10 mouse cellular contexts compared by ENCODE assay signal in genomic region chr12:8638411-8639087, GRCm38 (mm10). TPM values are rescaled to one million over a fixed set of nuclear protein-coding genes. Genes with fewer than 3 reads are reported as not detected.
A peak's percentile ranks its signal among the peaks of the same experiment; 100 is the strongest.
DNase-seq lines count a peak whose midpoint lies in the region; ATAC-seq and TF ChIP-seq lines count a peak whose summit lies in the region.
"Not testable (repeated sequence)": the region's sequence is repeated elsewhere in the genome, so short reads cannot be mapped to it uniquely, and the experiment has no call there.
"Had no signal": no experiment of that assay in that cellular context is flagged by ENCODE, and none has a peak within 500 bp of the region (broad histone marks: within the 10 kb centered on the region; RNA-seq: fewer than 3 reads in every experiment).

No protein-coding gene starts in this region.

- intact Hi-C loops in gastrocnemius, adult 2 months (cut with DNase I); left cerebral cortex, postnatal 25 days (cut with DNase I): not testable (repeated sequence)

- H3K4me1 ChIP-seq in intestine, postnatal 0 days (replicated peaks; ENCODE audit: control insufficient read depth, insufficient read depth, low read length); midbrain, embryonic 10.5 days; small intestine, adult 2 months (ENCODE audit: control insufficient read depth, insufficient read depth, insufficient read length, low read length): not testable (repeated sequence)

- H3K27me3 ChIP-seq in intestine, postnatal 0 days (replicated peaks; ENCODE audit: control insufficient read depth, insufficient read depth, low read length); midbrain, embryonic 10.5 days (ENCODE audit: low read depth, poor library complexity, severe bottlenecking); small intestine, adult 2 months (ENCODE audit: control insufficient read depth, insufficient read depth, low read length): not testable (repeated sequence)

- H3K36me3 ChIP-seq in intestine, postnatal 0 days (ENCODE audit: control insufficient read depth, insufficient read depth); midbrain, embryonic 10.5 days; small intestine, adult 2 months (ENCODE audit: control insufficient read depth, insufficient read depth, low read length): not testable (repeated sequence)

- TF ChIP-seq CTCF in gastrocnemius, adult 2 months (IDR thresholded peaks at IDR 0.05), result peak; percentile 83
- peak; percentile 94 for TF ChIP-seq CTCF in intestine, postnatal 0 days (IDR thresholded peaks at IDR 0.05; ENCODE audit: low read depth)
- TF ChIP-seq CTCF in small intestine, adult 2 months (IDR thresholded peaks at IDR 0.05; ENCODE audit: extremely low read depth, insufficient read length, insufficient replicate concordance, low read depth, low read length), result peak; percentile 67; the same call in 1 of the 2 replicates

- peak; percentile 77 to 85 for DNase-seq in cerebellum, postnatal 25 days
- peak; percentile 81 for DNase-seq in gastrocnemius, adult 2 months
- peak; percentile 59 to 65 for DNase-seq in left cerebral cortex, postnatal 25 days (ENCODE audit: low spot score in 2 of 2)
- DNase-seq in midbrain, embryonic 10.5 days (ENCODE audit: low spot score), result peak; percentile 68
- DNase-seq in urinary bladder, postnatal 4 days (ENCODE audit: low spot score in 2 of 2), result peak; percentile 56 to 78

- not testable (repeated sequence) for TF ChIP-seq POLR2A in small intestine, adult 2 months (IDR thresholded peaks at IDR 0.05; ENCODE audit: low read depth, low read length)

- ATAC-seq in activated CD4-positive, CD25-positive, alpha-beta regulatory T cell, adult 4 months, result peak; percentile 20
- ATAC-seq in intestine, postnatal 0 days, result not testable (repeated sequence)

- H3K4me3 ChIP-seq in gastrocnemius, adult 2 months; intestine, postnatal 0 days (ENCODE audit: low read depth, low read length); midbrain, embryonic 10.5 days; small intestine, adult 2 months (ENCODE audit: low read depth, low read length): not testable (repeated sequence)

- H3K9ac ChIP-seq in intestine, postnatal 0 days (ENCODE audit: low read depth, low read length), result not testable (repeated sequence)

- not testable (repeated sequence) for H3K4me2 ChIP-seq in intestine, postnatal 0 days (replicated peaks; ENCODE audit: low read depth)

- 71% methylated on average over 10 of the region's 10 CpGs for WGBS in intestine, postnatal 0 days
- WGBS in midbrain, embryonic 10.5 days, result 72% methylated on average over 10 of the region's 10 CpGs
- WGBS in small intestine, adult 2 months, result 70% methylated on average over 10 of the region's 10 CpGs

- H3K9me3 ChIP-seq in intestine, postnatal 0 days (ENCODE audit: control insufficient read depth); midbrain, embryonic 10.5 days (replicated peaks): not testable (repeated sequence)

- H3K27ac ChIP-seq in gastrocnemius, adult 2 months; intestine, postnatal 0 days (ENCODE audit: low read depth, low read length); midbrain, embryonic 10.5 days (replicated peaks); small intestine, adult 2 months (ENCODE audit: insufficient read depth, low read depth, low read length): not testable (repeated sequence)

RNA-seq across cellular contexts. Expression of gene Pum2, which starts 35.4 kb away (rescaled TPM):
- 10 to 100 TPM; 55.7 to 63.1 TPM for polyA plus RNA-seq in activated CD4-positive, CD25-positive, alpha-beta regulatory T cell, adult 4 months (2017; shearing (Covaris generic))
- total RNA-seq in gastrocnemius, adult 2 months (2021), result 10 to 100 TPM; 83.1 to 83.6 TPM
- polyA plus RNA-seq in intestine, postnatal 0 days (2015; fragmentation: Nextera tagmentation; extraction: Ambion mirVana), result 22.7 and 23.6 TPM in 2 replicates
- total RNA-seq in left cerebral cortex, postnatal 25 days (2021), result 100 to 1,000 TPM; 185 to 203 TPM
- 67.4 TPM in 2 replicates for polyA plus RNA-seq in midbrain, embryonic 10.5 days (2016; fragmentation: Nextera tagmentation; extraction: Ambion mirVana)
- 21.9 and 33.9 TPM in 2 replicates for polyA plus RNA-seq in small intestine, adult 2 months (2012; rRNA removed)

RNA-seq across cellular contexts. Expression of gene Slc7a15, which starts 39.7 kb away (rescaled TPM):
- polyA plus RNA-seq in activated CD4-positive, CD25-positive, alpha-beta regulatory T cell, adult 4 months (2017; shearing (Covaris generic)), result not detected
- not detected for total RNA-seq in gastrocnemius, adult 2 months (2021)
- 5.7 TPM in 2 replicates for polyA plus RNA-seq in intestine, postnatal 0 days (2015; fragmentation: Nextera tagmentation; extraction: Ambion mirVana)
- not detected for total RNA-seq in left cerebral cortex, postnatal 25 days (2021)
- polyA plus RNA-seq in midbrain, embryonic 10.5 days (2016; fragmentation: Nextera tagmentation; extraction: Ambion mirVana), result not detected in 2 replicates
- 33.5 and 244 TPM in 2 replicates for polyA plus RNA-seq in small intestine, adult 2 months (2012; rRNA removed)
- polyA plus RNA-seq: heart, embryonic 16.5 days; neural tube, embryonic 13.5 days had no signal
